Mouse (Mus musculus) induced T-regulatory cell, adult 2 months (primary cell): ENCODE data around the gene Nlrc5.
"Not testable (repeated sequence)": the region's sequence is repeated elsewhere in the genome, so short reads cannot be mapped to it uniquely, and the experiment has no call there.

ENCODE experiments used
- DNase-seq: peaks from one replicate; pipeline ENCODE4 v3.0.0-alpha.2; 2012; ENCODE audit warnings: low read depth

The Nlrc5 gene

DNA sequence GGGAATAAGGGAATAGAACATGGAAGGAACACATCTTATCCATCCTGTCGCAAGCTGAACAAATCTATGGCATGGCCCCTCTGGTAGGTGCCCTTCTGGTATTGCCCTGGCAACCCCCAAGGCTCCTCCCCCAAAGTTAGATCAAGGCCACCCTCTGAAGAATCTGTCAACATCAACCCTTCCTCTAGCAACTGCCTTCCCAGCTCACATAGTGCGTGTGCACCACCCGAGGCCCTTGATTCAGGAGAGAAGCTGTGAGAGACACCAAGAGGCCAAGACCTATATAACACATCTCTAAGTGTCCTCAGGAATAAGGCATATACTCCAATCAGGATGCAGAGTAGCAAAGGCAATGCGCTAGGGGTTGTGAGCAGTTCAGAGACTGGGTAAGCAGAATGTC is 11.9 kb upstream of the Nlrc5 start:
- no peak for DNase-seq

DNA sequence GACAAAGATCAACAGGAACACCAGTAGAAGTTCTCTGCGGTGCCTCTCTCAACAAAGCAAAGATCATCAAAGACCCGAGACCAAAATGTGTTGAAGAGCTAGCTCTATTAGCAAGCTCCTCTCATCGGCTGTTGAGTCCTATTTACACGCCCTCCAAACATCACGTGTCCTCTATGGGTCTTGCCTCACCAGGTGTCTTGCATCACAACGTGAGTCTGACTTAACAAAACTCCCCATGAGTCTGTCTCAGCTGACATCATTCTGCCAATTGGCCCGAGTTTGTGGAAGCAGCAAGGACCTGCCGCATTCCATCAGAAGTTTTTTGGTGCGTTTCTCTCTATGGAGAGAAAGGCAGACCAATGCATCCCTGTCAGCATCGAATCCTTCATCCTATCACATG is 6.2 kb upstream of the Nlrc5 start:
- DNase-seq = peak; percentile 44

DNA sequence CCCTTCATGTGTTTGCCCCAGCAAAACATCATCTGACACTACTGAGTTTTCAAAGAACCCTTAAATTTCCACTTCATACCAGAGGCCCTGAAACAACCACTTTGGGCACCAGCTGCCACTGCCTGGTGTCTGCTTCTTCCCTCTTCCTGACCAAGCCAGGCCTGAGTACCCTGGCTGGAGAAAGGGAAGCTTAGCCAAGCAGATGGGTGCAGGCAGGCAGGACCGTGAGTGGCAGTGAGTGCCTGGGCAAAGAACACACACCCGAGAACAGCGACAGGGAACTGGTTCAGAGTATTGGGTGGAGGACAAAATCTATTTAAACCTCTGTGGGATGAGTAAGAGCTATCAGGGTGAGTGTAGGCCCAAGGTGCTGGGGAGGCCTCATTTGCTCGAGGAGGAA is 5.7 kb upstream of the Nlrc5 start:
- no peak for DNase-seq

DNA sequence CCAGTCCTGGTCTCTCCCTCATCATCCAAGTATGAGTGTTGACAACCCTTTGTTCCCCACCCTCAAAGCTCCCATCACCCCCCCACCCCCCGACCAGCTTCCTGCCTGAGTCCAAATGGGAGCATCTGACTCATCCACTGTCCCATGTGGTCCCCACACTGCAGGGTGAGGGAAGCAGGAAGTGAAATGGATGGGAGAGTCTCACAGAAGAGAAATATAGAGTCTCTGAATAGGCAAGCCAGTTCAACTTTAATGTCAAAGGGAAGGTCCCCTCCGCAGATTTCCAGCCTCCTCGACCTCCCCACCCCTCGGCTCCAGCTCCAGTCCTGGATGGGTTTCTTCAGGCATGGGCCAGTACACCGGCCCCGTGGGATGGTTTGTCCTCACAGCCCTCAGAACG is 4.8 kb upstream of the Nlrc5 start:
- DNase-seq = no peak

DNA sequence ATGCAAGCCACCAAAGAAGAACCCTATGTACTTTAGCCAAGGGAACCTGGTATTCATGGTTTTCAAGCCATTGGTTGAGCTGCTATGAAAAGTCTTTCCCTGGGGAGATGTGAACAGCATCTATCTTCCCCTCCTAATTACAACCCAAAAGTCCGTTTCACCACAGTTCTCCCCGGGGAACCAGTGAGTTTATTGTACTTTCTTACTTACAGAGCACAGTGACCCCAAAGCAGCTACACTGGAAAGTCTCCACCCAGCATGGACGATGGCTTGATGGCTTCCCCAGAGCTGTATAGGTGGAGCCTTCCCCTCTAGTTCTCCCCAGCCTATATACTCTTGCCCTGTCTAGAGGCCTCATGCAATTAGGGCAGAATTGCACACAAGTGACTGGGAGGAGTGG is 1.9 kb upstream of the Nlrc5 start:
- no peak for DNase-seq

DNA sequence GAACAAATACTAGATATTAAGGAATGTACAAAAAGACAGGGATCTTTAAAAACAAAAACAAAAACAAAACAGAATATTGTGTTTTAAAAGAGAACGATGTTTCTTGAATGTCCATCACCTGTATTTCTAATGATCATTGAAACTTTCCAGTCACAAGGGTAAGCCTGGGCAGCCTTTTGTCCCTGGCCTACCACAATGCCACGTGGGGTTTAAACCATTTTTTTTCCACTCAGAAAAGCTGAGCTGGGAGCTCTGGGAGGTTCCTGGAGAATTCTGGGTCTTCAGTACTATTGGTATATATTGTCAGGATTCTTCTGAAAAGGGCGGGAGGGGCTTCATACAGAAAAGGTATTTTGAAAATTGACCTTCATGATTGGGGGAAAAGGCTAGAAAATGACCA is 802 bp downstream of the Nlrc5 start:
- DNase-seq = peak; percentile 43

DNA sequence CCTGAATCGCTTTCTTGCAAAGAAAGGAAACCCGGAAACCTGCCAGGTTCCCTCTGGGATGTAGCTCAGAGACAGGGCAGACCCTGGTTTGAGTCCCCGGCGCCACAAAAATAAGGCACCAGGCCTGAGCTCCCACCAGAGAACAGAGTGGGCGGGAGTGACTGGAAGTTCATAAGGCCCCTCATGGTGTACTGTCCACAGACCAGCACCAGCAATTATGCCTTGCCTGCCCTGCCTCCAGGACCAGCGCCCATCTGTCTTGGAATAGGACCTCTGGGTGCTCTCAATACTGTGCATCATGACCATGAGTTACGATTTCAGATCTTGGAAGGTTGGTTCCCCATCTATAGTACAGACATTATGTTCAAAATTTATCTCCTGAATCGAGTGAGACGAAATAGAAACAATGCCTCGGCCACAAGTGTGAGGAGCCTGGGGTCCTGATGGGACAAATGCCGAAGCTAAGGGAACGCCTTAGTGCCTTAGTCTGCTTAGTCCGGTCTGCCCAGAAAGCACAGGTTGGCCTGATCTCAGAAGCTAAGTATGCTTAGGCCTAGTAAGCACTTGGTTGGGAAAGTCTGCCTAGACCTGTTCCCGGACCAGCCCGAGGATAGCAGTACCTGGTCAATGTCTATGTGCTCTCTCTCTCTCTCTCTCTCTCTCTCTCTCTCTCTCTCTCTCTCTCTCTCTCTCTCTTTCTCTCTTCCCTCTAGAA is 1.4 kb downstream of the Nlrc5 start:
- DNase-seq = peak; percentile 47

DNA sequence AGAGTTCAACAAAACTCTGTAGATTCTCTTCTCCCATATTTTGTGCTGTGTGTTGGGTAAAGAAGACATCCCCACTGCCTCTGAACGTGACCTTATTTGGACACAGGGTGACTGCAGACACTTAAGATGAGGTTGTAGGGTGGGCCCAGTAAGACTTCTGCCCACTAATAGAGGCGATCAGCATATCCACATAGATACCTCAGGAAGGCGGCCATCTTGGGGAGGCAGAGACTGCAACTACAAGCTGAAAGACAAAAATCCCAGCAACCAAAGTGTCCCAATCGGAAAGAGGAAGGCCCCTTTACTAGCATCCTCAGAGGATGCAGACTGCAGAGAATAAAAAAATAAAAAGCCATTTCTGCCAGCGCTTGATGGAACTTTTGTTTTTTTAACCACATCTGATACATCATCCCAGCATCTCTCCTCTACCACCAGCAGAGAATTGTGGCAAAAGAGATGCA is 2.0 kb downstream of the Nlrc5 start:
- DNase-seq = peak; percentile 63

DNA sequence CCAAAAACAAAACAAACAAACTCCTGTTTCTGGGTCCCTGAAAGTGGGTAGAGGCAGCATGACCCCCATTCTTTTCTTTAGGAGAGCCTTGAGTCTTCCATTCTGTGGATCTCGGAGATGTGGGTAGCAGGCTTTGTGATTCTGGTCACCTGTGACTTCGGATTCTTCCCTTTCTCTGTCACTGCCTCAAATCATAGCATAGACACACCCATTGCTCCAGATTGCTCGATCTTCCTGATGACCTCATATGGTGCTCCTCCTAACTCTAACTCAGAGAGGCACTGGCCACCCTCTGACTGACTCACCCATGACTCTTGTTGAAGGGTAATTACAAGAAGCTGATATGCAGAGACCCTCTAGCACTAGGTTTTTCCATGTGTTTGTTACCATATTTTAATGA is 2.7 kb downstream of the Nlrc5 start:
- peak; percentile 58 for DNase-seq

DNA sequence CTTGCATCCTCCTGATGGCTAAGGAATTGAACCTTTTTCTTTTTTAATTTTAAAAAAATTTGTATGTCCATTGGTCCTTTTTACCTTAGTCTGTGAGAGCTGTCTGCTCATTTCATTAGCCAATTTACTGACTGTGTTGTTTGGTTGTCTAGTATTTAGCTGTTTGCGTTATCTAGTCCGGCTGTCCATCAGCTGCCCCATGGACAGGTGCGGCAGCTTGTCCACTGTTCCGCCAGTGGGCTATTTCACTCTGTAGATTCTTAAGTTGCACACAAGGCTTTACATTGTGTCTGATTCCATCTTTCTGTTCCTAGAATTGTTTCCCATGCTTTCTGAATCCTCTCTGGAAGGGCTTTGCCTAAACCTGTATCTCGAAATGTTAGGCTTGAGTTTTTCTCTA is 4.5 kb downstream of the Nlrc5 start:
- DNase-seq = no peak

DNA sequence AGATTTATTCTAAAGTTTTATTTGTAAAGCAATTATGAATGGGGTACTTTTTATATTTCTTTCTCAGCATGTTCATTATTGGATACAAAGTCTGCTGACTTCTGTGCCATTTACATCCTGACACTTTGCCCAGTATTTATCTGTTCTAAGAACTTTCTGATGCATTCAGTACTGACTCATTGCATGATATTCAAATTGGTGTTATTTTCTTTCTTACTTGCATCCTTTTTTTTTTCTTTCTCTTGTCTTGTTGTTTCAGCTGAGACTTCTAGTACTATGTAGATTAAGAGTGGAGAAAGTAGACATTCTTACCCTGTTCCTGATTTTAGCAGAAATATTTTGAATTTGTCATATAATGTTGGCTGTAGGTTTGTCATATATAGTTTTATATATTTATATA is 5.5 kb downstream of the Nlrc5 start:
- DNase-seq = peak; percentile 42

DNA sequence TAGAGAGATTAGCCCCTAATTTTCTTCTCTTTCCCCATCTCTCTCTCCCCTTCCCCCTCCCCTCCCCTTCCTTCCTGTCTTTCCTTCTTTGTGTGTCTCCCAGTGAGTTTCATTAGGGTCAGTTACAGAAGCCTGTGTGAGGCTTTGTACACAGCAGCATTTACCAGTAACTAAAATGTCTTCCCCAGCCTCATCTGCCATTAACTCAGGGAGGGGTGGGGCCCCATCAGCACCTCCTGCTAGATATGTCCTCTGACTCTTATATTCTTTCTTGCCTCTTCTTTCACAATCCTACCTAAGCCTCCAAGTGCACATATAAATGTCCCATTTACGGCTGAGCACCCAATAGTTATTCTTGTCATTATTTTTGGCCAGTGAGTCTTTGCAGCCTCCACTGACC is 6.2 kb downstream of the Nlrc5 start:
- no peak for DNase-seq

DNA sequence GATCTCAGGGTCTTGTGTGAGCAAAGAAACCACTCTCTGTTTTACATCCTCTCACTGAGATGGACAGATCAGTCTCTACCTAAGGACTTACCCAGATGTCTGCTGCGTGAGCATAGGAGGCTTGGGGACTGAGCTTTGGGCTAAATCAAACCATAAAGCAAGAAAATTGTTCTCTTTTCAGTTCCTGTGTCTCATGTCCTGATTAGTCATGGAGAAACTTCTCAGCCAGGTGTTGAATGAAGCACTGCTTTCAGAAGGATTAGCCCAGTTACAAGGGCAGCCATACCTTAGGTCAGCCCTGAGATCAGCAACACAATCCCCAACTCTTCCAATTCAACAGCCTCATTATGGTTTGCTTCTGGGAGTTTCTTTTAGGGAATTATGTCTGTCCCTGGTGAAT is 7.5 kb downstream of the Nlrc5 start:
- no peak for DNase-seq

DNA sequence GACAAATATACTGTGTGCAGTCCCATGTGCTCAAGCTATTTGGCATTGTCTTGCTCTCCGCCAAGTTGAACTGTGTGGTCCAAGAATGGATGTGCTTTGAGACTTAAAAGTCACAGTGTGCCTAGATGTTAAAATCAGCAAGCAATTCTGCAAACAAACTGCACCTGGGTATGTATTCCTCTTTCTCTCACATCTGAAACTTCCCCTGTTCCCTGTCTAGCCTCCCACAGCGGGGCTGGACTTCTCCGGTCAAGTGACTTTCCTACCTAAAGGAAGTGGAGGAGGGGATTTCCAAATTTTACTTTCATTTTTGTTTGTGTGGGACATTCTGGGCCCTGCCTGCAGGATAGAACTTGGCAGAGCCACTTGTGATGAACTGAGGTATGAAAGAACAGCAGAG is 9.0 kb downstream of the Nlrc5 start:
- peak; percentile 65 for DNase-seq

DNA sequence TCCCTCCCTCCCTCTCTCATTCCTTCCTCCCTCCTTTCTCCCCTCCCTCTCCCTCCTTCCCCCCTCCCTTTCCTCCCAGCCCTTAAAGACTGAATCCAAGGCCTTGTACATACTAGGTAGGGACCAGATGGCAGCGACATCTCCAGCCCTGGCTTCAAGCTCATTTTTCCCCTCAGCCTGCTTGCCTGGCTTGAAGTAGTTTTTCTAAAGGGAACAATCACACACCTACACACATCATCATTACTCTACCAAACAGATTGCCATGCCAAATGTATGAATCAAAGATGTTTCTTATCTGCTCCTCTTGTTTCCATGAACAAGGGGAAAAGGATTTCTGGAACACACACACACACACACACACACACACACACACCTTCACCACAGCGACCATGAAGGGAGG is 10.3 kb downstream of the Nlrc5 start:
- DNase-seq = no peak

DNA sequence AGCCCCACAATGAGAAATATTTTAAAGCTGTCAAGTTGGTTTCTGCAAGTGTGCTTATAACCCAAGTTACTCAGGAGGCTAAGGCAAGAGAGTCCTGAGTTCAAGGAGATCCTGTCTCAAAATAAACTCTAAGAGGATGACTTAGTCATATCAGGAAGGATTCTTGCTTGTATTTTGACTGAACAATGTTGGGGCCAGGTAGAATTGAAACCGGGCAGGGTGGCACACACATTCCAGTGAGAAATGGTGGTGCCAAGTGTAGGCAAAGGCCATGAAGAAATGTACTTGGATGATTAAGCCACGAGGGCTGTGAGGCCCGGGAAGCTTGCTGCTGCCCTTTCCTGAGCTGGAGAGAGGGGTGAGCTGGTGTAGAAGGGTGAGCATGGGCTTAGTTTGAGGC is 13.0 kb downstream of the Nlrc5 start:
- DNase-seq = no peak

DNA sequence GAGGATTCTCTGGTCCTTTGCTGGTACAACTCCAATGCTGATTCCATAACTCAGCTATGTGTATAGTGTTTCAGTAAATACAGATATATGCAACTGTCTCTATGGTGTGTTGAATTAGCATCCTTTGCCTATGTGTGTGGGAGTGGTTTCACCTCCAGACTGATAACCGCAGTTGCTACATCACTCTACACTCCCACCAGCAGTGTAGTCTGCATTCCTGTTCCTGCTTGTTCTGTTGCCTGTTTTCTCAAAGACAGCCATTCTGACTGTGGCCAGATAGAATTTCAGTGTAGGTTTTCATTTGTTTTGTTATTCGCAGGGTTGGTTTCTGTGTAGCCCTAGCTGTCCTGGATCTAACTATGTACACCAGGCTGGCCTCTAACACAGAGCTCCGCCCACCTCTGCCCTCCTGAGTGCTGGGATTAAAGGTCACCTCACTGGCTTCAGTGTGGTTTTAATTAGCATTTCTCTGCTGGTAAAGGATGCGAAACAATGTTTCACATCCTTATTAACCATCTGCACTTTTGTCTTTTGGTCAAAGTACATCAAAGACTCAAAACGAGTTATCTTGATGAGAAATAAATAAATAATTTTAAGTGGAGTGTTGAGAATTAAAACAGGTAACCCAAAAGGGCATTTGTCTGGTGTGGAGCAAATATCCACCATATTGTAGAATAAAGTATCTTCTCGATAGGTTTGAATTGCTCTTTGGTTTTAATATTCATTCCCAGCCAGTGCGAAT is 13.6 kb downstream of the Nlrc5 start:
- peak; percentile 57 for DNase-seq

DNA sequence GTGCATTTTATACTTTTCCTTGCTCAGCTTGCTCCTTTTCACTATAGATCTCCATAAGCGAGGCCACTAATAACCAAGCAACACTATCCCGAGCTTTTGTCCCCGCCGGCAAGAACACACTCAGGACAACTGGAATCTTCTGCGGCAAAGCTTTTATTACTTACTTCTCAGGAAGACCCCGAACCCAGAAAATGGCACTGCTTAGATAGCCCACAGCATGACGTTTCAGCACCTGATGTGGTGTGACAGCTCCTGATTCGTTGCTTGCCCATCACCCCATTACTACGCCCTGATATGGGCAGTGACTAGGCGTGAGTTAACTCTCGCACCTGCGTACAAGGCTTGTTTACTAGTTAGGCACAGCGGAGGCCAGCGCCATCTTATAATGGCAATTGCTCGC is 18.8 kb downstream of the Nlrc5 start:
- DNase-seq = not testable (repeated sequence)

DNA sequence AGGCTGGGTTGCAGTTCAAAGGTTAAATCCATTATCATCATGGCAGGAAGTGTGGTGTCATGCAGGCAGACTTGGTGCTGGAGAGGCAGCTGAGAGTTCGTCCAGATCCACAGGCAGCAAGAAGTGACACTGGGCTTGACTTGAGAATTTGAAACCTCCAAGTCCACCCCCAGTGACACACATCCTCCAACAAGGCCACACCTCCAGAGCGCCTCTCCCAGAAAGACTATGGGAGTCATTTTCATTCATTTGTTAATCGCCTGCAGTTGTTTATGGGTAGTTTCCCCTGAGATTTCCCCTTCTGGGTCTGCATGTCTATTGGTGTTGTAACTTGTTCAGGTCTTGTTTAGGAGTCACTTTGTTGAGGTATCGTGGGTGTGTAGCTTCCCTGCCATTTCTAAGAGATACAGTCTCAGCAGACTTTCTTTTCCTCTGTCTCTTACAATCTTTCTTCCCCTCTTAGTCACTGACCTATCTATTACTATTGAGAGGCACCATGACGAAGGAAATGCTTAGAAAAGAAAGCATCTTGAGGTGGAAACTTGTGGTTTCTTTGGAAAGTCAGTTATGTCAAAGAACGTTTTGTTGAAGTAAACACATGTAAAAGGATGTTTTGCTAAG is 19.8 kb downstream of the Nlrc5 start:
- peak; percentile 81 for DNase-seq

DNA sequence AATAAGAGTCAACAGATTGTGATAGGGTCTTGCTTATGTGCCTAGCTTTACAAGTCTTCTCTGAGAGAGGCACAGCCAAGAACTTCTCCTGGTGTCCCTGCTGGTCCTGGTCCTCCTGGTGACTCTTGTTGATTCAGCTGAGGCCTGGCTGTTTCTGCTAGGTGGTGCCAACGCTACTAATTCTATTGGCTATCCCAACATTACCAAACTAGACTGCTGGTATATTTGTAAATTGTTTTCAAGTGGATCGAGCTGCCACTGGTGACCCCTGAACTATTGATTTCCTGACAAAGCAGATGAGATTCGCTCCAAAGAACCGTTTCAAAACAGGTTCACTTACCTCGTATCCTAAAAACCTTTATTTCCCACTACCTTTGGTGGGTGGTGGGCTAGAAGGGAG is 20.7 kb downstream of the Nlrc5 start:
- DNase-seq = no peak

DNA sequence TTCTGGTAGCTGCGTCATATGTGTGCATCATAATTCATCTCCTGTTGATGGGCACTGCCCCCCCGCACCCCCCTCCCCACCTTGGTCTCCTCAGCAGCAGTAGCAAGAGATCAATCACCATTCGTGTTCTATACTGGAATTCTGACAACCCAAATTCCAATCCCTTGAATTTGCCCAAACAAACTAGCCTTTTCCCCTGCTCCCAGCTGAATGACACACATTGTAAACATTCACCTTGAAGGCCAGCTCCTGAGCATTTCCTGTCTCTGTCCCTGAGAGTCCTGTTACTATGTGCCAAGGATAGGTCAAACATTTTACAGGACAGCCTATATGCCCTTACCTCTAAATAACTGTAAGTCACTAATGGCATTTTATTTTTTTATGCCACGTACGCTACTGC is 21.9 kb downstream of the Nlrc5 start:
- DNase-seq = no peak

DNA sequence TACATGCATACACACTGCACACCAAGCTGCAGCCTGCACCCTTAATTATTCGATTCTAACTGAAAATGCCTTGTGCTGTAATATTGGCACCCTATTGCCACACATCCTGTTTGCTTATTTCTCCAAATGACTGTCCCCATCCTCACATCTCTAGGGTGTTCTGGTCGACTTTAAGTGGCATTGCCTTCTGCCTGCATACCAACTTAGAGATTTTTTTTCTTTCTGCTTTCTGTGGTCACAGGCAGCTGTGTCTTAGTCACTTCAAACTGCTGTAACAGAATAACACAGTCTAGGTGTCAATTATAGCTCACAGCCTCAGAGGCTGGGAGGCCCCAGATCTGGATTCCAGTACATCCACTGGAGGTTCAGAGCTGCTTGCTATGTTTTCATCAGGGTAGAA is 24.4 kb downstream of the Nlrc5 start:
- peak; percentile 76 for DNase-seq

DNA sequence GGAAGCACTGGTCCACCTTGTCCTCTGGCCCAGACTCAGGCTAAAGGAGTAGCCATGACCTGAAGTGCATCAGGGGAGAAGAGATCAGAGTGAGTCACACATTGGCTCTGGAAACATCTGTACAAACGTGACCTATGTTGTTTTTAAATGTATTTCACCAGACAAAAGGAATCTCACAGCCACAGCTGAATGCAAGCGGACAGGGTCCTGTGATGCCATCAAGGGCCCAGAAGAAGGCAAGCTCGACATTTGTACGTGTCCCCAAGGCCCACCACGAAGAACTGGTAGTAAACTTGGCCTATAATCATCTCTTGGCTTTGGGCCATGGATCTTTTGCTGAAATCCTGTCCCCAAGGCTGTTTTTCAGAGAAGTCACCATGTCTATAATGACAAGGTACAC is 35.5 kb downstream of the Nlrc5 start:
- DNase-seq = no peak
